Mouse (Mus musculus) ES-Bruce4 (cell line): ENCODE results near the gene Slc6a12.

Experiments used
- CTCF ChIP-seq: IDR thresholded peaks from one replicate; pipeline ENCODE4 v1.8.1; 2011; ENCODE audit warnings: low read depth, low read length
- EP300 ChIP-seq: IDR thresholded peaks from 2 replicates; pipeline ENCODE4 v1.6.1; 2011; ENCODE audit warnings: low read depth, low read length; ENCODE audit not compliant: insufficient read depth
- POLR2A ChIP-seq: IDR thresholded peaks from one replicate; pipeline ENCODE4 v1.8.1; 2011; ENCODE audit warnings: low read length; ENCODE audit not compliant: insufficient read depth

GRCm38 (mm10) chr6:121371197-121371980 is 28.5 kb downstream of the Slc6a12 start:
- TF ChIP-seq POLR2A, result no peak
- no peak for TF ChIP-seq CTCF
- TF ChIP-seq EP300, result no peak
